Mouse (Mus musculus) adrenal gland, postnatal 25 days (tissue): ENCODE data around the gene Trir. TPM values are rescaled to one million over a fixed set of nuclear protein-coding genes. Genes with fewer than 3 reads are reported as not detected.
A peak's percentile ranks its signal among the peaks of the same experiment; 100 is the strongest.

Experiments
- DNase-seq: peaks from one replicate; pipeline ENCODE4 v3.0.0; 2021; ENCODE audit warnings: mixed read lengths
- total RNA-seq: library from RNA; stranded (reverse); gene quantifications from 2 replicates; pipeline ENCODE4 v1.2.3, GENCODE M21; 2021

Trir gene
- total RNA-seq, 1 experiment from 2014 or later: 152 TPM

- DNase-seq: peak; percentile 91
These were observed 10.2 kb downstream of the Trir start, which contains the start of gene Tnpo2 for GRCm38 (mm10) chr8:85036718-85037365. TSS of gene Tnpo2 (plus strand) at chr8:85036915.

GRCm38 (mm10) chr8:85037366-85037680 lies 10.7 kb downstream of the Trir start:
- DNase-seq: no peak

- peak; percentile 60 for DNase-seq
These were observed 11.3 kb downstream of the Trir start for GRCm38 (mm10) chr8:85037681-85038531.

- no peak for DNase-seq
These were observed 17.0 kb downstream of the Trir start for GRCm38 (mm10) chr8:85043619-85044018.

GRCm38 (mm10) chr8:85057367-85057766 lies 30.7 kb downstream of the Trir start:
- no peak for DNase-seq

- DNase-seq: peak; percentile 84
These were observed 33.4 kb downstream of the Trir start, which contains the start of gene Fbxw9 for GRCm38 (mm10) chr8:85059879-85060616. TSS of gene Fbxw9 (plus strand) at chr8:85060055.

GRCm38 (mm10) chr8:85062603-85063002 lies 36.0 kb downstream of the Trir start:
- no peak for DNase-seq

GRCm38 (mm10) chr8:85065213-85065612 lies 38.6 kb downstream of the Trir start:
- no peak for DNase-seq

GRCm38 (mm10) chr8:85067155-85067554 lies 40.5 kb downstream of the Trir start:
- DNase-seq: no peak

GRCm38 (mm10) chr8:85067982-85068381 lies 41.4 kb downstream of the Trir start, which contains the start of gene Gm5741:
TSS of gene Gm5741 (minus strand) at chr8:85067982.
- DNase-seq: no peak

- DNase-seq: no peak
These were observed 44.4 kb downstream of the Trir start for GRCm38 (mm10) chr8:85071041-85071440.

GRCm38 (mm10) chr8:85071514-85072281 lies 45.1 kb downstream of the Trir start, which contains the start of gene Dhps:
TSS of gene Dhps (plus strand) at chr8:85071757.
- DNase-seq: peak; percentile 90

GRCm38 (mm10) chr8:85072364-85072929 lies 45.8 kb downstream of the Trir start:
- no peak for DNase-seq

GRCm38 (mm10) chr8:85073041-85073612 lies 46.5 kb downstream of the Trir start:
- no peak for DNase-seq

GRCm38 (mm10) chr8:85074167-85074566 lies 47.5 kb downstream of the Trir start:
- DNase-seq: no peak

GRCm38 (mm10) chr8:85074617-85075016 lies 48.0 kb downstream of the Trir start:
- DNase-seq: no peak

GRCm38 (mm10) chr8:85076001-85076400 lies 49.4 kb downstream of the Trir start:
- DNase-seq: peak; percentile 45

- peak; percentile 72 for DNase-seq
These were observed 50.4 kb downstream of the Trir start for GRCm38 (mm10) chr8:85076993-85077392.
